In genomic region chr1:158228687-158229224, GRCm38 (mm10) we compare ENCODE assay signal across 25 mouse cellular contexts.
"Had no signal": no experiment of that assay in that cellular context is flagged by ENCODE, and none has a peak within 500 bp of the region (broad histone marks: within the 10 kb centered on the region; RNA-seq: fewer than 3 reads in every experiment).

No protein-coding gene starts in this region.

- H3K4me2 ChIP-seq: heart, embryonic 11.5 days; heart, embryonic 13.5 days; heart, embryonic 15.5 days; hindbrain, embryonic 13.5 days; hindbrain, embryonic 15.5 days; kidney, embryonic 15.5 days; limb, embryonic 13.5 days; limb, embryonic 15.5 days; liver, embryonic 12.5 days had no signal

- H3K36me3 ChIP-seq: heart, embryonic 13.5 days; heart, embryonic 15.5 days; hindbrain, embryonic 13.5 days; hindbrain, embryonic 15.5 days; kidney, embryonic 15.5 days; limb, embryonic 13.5 days; limb, embryonic 15.5 days; liver, embryonic 12.5 days had no signal

- H3K9ac ChIP-seq: heart, embryonic 13.5 days; heart, embryonic 15.5 days; hindbrain, embryonic 13.5 days; hindbrain, embryonic 15.5 days; kidney, embryonic 15.5 days; limb, embryonic 13.5 days; limb, embryonic 15.5 days; liver, embryonic 12.5 days had no signal

- H3K4me1 ChIP-seq: heart, embryonic 15.5 days; kidney, embryonic 15.5 days; liver, embryonic 12.5 days had no signal

- H3K27me3 ChIP-seq: heart, embryonic 13.5 days; heart, embryonic 15.5 days; hindbrain, embryonic 15.5 days; kidney, embryonic 15.5 days; limb, embryonic 13.5 days; limb, embryonic 15.5 days; liver, embryonic 12.5 days had no signal

- DNase-seq: gastrocnemius, postnatal 14 days; gastrocnemius, postnatal 36 days; heart, adult 18-20 months; heart, postnatal 14 days; heart, postnatal 36 days; kidney, adult 11 months; kidney, adult 2 months; kidney, adult 9 months; kidney, postnatal 14 days; kidney, postnatal 36 days; layer of hippocampus, adult 9-11 months; layer of hippocampus, postnatal 36 days; left cerebral cortex, postnatal 4 days had no signal

- H3K9me3 ChIP-seq: heart, embryonic 13.5 days; heart, embryonic 15.5 days; hindbrain, embryonic 13.5 days; hindbrain, embryonic 15.5 days; kidney, embryonic 15.5 days; limb, embryonic 13.5 days; limb, embryonic 15.5 days; liver, embryonic 12.5 days had no signal

- H3K4me3 ChIP-seq: heart, embryonic 13.5 days; heart, embryonic 15.5 days; hindbrain, embryonic 13.5 days; hindbrain, embryonic 15.5 days; kidney, embryonic 15.5 days; limb, embryonic 13.5 days; limb, embryonic 15.5 days; liver, embryonic 12.5 days had no signal

- ATAC-seq: hindbrain, postnatal 0 days; intestine, embryonic 16.5 days; liver, embryonic 12.5 days had no signal

- H3K27ac ChIP-seq: heart, embryonic 13.5 days; heart, embryonic 15.5 days; hindbrain, embryonic 13.5 days; hindbrain, embryonic 15.5 days; hindbrain, postnatal 0 days; kidney, embryonic 15.5 days; kidney, postnatal 0 days; limb, embryonic 13.5 days; limb, embryonic 15.5 days; liver, embryonic 12.5 days had no signal
